Mouse (Mus musculus): ENCODE measurements around the gene Klc1. TPM values are rescaled to one million over a fixed set of nuclear protein-coding genes. Genes with fewer than 3 reads are reported as not detected.

The Klc1 gene
- polyA plus RNA-seq, 1 experiment: 252 TPM

DNA sequence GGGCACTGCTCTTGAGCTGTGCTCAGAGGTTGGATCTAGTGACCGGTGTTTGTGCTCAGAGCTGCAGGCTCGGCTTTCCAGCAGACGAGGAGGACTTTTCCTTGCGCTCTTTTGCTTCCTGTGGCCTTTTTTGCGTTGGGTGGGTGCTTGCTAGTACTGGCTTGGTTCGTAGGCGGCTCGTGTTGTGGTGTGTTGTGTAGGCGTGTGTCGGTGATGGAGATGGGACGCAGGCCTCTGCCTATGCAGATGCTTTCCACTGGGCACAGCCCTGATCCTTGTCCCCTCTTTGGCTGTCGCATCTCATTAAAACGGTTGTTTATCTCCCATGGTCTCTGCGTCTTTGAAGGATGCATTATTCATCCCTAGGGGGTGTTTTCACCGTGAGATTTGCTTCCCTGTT lies 16.2 kb downstream of the Klc1 start:
- Histone ChIP-seq H3K36me3 (ENCODE audit: control insufficient read depth, insufficient read depth) (peaks cover 50% of the 10 kb centered on the region), H3K4me2 (ENCODE audit: low read depth) (no peak overlapping the region), H3K4me3 (no peak overlapping the region), H3K79me2 (ENCODE audit: control insufficient read depth, insufficient read depth) (peaks cover 50% of the 10 kb centered on the region), H3K27me3 (ENCODE audit: control insufficient read depth, insufficient read depth, insufficient read length) (no peaks in the 10 kb centered on the region), H3ac (ENCODE audit: control insufficient read depth, insufficient read length) (no peak overlapping the region)
- no peak for TF ChIP-seq TCF12 (IDR thresholded peaks at IDR 0.05; ENCODE audit: insufficient read depth, poor library complexity, severe bottlenecking)
- TF ChIP-seq TCF3 (IDR thresholded peaks at IDR 0.05; ENCODE audit: insufficient read length, low read depth): no peak
- TF ChIP-seq CEBPB (IDR thresholded peaks at IDR 0.05; ENCODE audit: insufficient read depth, poor library complexity, severe bottlenecking): no peak
- no peak for TF ChIP-seq USF1 (IDR thresholded peaks at IDR 0.05; ENCODE audit: low read depth)
- TF ChIP-seq MAX (IDR thresholded peaks at IDR 0.05; ENCODE audit: low read depth): no peak
- no peak for TF ChIP-seq POLR2A (IDR thresholded peaks at IDR 0.05; ENCODE audit: insufficient read length, low read depth)
- no peak for TF ChIP-seq REST (IDR thresholded peaks at IDR 0.05; ENCODE audit: insufficient read depth, insufficient read length)
- TF ChIP-seq E2F4 (IDR thresholded peaks at IDR 0.05; ENCODE audit: insufficient read depth): no peak
- no peak for TF ChIP-seq MYOD1 (IDR thresholded peaks at IDR 0.05; ENCODE audit: control insufficient read depth in 1 of 3, insufficient read length in 2 of 3, low read depth in 2 of 3)
- TF ChIP-seq SRF (IDR thresholded peaks at IDR 0.05; ENCODE audit: control insufficient read depth, insufficient read length, low read depth): no peak
- TF ChIP-seq POLR2AphosphoS2 (IDR thresholded peaks at IDR 0.05; ENCODE audit: insufficient read length, low read depth): no peak
- no peak for TF ChIP-seq MYOG (IDR thresholded peaks at IDR 0.05; ENCODE audit: control insufficient read depth in 1 of 3, insufficient read depth in 1 of 3, insufficient read length in 2 of 3, low read depth in 2 of 3)

DNA sequence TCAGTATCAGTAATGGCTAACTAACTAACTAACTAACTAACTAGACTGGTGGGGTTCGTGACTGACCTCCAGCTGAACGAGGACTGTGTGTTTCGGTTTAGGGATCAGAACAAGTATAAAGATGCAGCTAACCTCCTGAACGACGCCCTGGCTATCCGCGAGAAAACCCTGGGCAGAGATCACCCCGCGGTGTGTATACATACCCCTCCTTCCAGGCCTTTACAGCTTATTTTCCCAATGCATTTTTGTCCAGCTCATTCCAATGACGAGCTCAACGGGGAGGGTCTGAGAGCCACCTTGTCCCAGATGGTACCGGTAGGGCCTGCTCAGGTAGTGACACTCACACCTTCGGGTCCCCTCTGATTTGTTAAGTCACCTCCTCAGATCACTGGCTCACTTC lies 19.3 kb downstream of the Klc1 start:
- Histone ChIP-seq H3K4me3 (no peak overlapping the region), H3ac (ENCODE audit: control insufficient read depth, insufficient read length) (no peak overlapping the region), H3K4me2 (ENCODE audit: low read depth) (no peak overlapping the region), H3K79me2 (ENCODE audit: control insufficient read depth, insufficient read depth) (peaks cover 29% of the 10 kb centered on the region), H3K36me3 (ENCODE audit: control insufficient read depth, insufficient read depth) (peaks cover 55% of the 10 kb centered on the region), H3K27me3 (ENCODE audit: control insufficient read depth, insufficient read depth, insufficient read length) (no peaks in the 10 kb centered on the region)
- TF ChIP-seq E2F4 (IDR thresholded peaks at IDR 0.05; ENCODE audit: insufficient read depth) (no peak), USF1 (IDR thresholded peaks at IDR 0.05; ENCODE audit: low read depth) (no peak), MYOG (IDR thresholded peaks at IDR 0.05; ENCODE audit: control insufficient read depth in 1 of 3, insufficient read depth in 1 of 3, insufficient read length in 2 of 3, low read depth in 2 of 3) (no peak)

DNA sequence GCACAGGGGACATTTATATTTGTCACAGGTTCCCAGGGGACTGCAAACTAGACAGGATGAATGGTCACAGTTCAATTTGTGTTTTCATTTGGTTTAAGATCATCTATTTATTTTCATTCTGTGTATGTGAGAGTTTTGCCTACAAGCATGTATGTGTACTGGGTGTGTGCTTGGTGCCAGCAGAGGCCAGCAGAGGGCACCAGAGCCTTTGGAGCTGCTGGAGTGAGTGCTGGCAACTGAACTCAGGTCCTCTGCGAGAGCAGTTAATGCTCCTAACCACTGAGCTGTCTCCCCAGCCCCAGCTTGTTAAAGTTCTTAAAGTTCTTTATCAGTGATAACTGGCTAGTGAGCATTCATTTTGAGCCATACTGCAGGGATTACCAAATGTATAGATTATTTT lies 20.9 kb downstream of the Klc1 start:
- Histone ChIP-seq H3ac (ENCODE audit: control insufficient read depth, insufficient read length) (no peak overlapping the region), H3K4me2 (ENCODE audit: low read depth) (no peak overlapping the region), H3K79me2 (ENCODE audit: control insufficient read depth, insufficient read depth) (peaks cover 26% of the 10 kb centered on the region), H3K27me3 (ENCODE audit: control insufficient read depth, insufficient read depth, insufficient read length) (no peaks in the 10 kb centered on the region), H3K36me3 (ENCODE audit: control insufficient read depth, insufficient read depth) (peaks cover 52% of the 10 kb centered on the region), H3K4me3 (no peak overlapping the region)
- TF ChIP-seq MAX (IDR thresholded peaks at IDR 0.05; ENCODE audit: low read depth): no peak
- no peak for TF ChIP-seq USF1 (IDR thresholded peaks at IDR 0.05; ENCODE audit: low read depth)
- no peak for TF ChIP-seq E2F4 (IDR thresholded peaks at IDR 0.05; ENCODE audit: insufficient read depth)
- TF ChIP-seq POLR2AphosphoS2 (IDR thresholded peaks at IDR 0.05; ENCODE audit: insufficient read length, low read depth): no peak
- no peak for TF ChIP-seq REST (IDR thresholded peaks at IDR 0.05; ENCODE audit: insufficient read depth, insufficient read length)
- no peak for TF ChIP-seq SRF (IDR thresholded peaks at IDR 0.05; ENCODE audit: control insufficient read depth, insufficient read length, low read depth)
- TF ChIP-seq CEBPB (IDR thresholded peaks at IDR 0.05; ENCODE audit: insufficient read depth, poor library complexity, severe bottlenecking): no peak

DNA sequence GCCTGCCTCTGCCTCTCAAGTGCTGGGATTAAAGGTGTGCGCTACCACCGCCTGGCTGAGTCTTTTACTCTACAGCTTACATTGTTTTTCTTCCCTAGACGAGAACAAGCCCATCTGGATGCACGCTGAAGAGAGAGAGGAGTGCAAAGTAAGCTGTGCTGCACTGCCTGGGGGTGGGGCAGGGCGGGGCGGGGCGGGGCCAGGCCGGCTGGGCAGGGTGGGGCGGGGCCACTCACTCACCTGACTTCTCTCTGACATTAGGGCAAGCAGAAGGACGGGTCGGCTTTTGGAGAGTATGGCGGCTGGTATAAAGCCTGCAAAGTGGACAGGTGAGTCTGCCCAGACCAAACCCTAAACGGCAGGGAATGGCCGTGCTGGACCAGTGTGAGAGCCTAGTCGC lies 26.5 kb downstream of the Klc1 start:
- H3K27me3 ChIP-seq (ENCODE audit: control insufficient read depth, insufficient read depth, insufficient read length): no peaks in the 10 kb centered on the region
- TF ChIP-seq MYOG (IDR thresholded peaks at IDR 0.05; ENCODE audit: control insufficient read depth in 1 of 3, insufficient read depth in 1 of 3, insufficient read length in 2 of 3, low read depth in 2 of 3) (no peak), CEBPB (IDR thresholded peaks at IDR 0.05; ENCODE audit: insufficient read depth, poor library complexity, severe bottlenecking) (no peak), E2F4 (IDR thresholded peaks at IDR 0.05; ENCODE audit: insufficient read depth) (no peak), SRF (IDR thresholded peaks at IDR 0.05; ENCODE audit: control insufficient read depth, insufficient read length, low read depth) (no peak)
- H3K4me2 ChIP-seq (ENCODE audit: low read depth): no peak overlapping the region
- no peak overlapping the region for H3K4me3 ChIP-seq
- H3ac ChIP-seq (ENCODE audit: control insufficient read depth, insufficient read length): no peak overlapping the region
- H3K36me3 ChIP-seq (ENCODE audit: control insufficient read depth, insufficient read depth): peaks cover 38% of the 10 kb centered on the region
- peaks cover 3% of the 10 kb centered on the region for H3K79me2 ChIP-seq (ENCODE audit: control insufficient read depth, insufficient read depth)

DNA sequence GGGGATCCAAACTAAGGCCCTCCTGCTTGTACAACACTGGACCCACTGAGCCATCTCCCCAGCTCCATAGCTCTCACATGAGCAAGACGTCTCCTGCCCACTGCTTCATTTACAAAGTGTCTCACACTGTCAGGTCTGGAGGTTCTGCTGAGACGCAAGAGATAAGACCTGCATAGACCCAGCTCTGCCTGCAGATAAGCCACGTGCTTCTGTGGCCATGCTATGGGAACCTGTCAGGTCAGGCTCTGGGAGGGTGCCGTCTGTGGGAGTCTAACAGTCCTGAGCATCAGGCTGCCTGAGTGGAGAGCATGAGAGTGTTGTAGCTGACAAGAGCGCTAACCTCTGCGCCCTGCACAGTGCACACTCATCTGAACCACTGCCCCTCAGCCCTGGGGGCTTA lies 28.4 kb downstream of the Klc1 start:
- TF ChIP-seq POLR2AphosphoS2 (IDR thresholded peaks at IDR 0.05; ENCODE audit: insufficient read length, low read depth) (no peak), CEBPB (IDR thresholded peaks at IDR 0.05; ENCODE audit: insufficient read depth, poor library complexity, severe bottlenecking) (no peak), SRF (IDR thresholded peaks at IDR 0.05; ENCODE audit: control insufficient read depth, insufficient read length, low read depth) (no peak), MYOG (IDR thresholded peaks at IDR 0.05; ENCODE audit: control insufficient read depth in 1 of 3, insufficient read depth in 1 of 3, insufficient read length in 2 of 3, low read depth in 2 of 3) (no peak), MAX (IDR thresholded peaks at IDR 0.05; ENCODE audit: low read depth) (no peak), TCF3 (IDR thresholded peaks at IDR 0.05; ENCODE audit: insufficient read length, low read depth) (no peak), TCF12 (IDR thresholded peaks at IDR 0.05; ENCODE audit: insufficient read depth, poor library complexity, severe bottlenecking) (no peak)
- H3K27me3 ChIP-seq (ENCODE audit: control insufficient read depth, insufficient read depth, insufficient read length): no peaks in the 10 kb centered on the region
- H3K4me3 ChIP-seq: no peak overlapping the region
- no peak overlapping the region for H3ac ChIP-seq (ENCODE audit: control insufficient read depth, insufficient read length)
- no peak overlapping the region for H3K4me2 ChIP-seq (ENCODE audit: low read depth)
- H3K79me2 ChIP-seq (ENCODE audit: control insufficient read depth, insufficient read depth): no peaks in the 10 kb centered on the region
- H3K36me3 ChIP-seq (ENCODE audit: control insufficient read depth, insufficient read depth): peaks cover 33% of the 10 kb centered on the region

All from myocyte (in vitro differentiated cells).